Comparison of ENCODE assay signal across 7 mouse cellular contexts in the genomic region with DNA sequence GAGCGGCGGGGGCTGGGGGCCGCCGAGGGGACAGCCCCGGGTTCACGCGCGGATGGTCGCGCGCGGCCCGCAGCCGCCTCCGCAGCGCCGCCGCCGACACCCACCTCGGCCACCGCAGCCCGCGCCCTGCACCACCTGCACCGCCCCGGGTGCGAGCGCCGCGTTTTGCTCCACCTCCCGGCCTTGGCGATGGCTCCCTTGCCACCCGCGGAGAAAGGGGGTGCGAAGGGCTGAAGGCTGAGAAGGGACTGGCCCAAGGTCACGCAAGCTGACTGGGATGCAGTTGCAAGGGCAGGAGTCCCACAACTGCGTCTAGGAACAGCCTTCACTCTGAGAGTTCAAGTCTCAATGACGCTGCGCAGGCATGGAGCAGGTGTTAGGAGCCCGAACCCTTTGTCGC. TPM values are rescaled to one million over a fixed set of nuclear protein-coding genes. Genes with fewer than 3 reads are reported as not detected.
DNase-seq lines count a peak whose midpoint lies in the region; ATAC-seq and TF ChIP-seq lines count a peak whose summit lies in the region.

No protein-coding gene starts in this region.

- ATAC-seq in lung, postnatal 0 days: peak; percentile 18
- ATAC-seq in forebrain, postnatal 0 days: peak; percentile 59
- ATAC-seq in limb, embryonic 15.5 days (ENCODE audit: insufficient number of reproducible peaks, low FRiP score, low TSS enrichment, low read depth): 0 out of 2 replicates have a peak, but pooled peaks have one; percentile 36

- H3K4me1 ChIP-seq in lung, postnatal 0 days (ENCODE audit: insufficient read depth, low read depth, low read length): peaks cover 15% of the 10 kb centered on the region
- peaks cover 6% of the 10 kb centered on the region; the same call in 1 of the 2 replicates for H3K4me1 ChIP-seq in forebrain, postnatal 0 days (ENCODE audit: insufficient read depth)
- peaks cover 41% of the 10 kb centered on the region for H3K4me1 ChIP-seq in limb, embryonic 15.5 days
- H3K4me1 ChIP-seq in olfactory bulb, adult 2 months (ENCODE audit: control insufficient read depth, insufficient read depth, low read length): peaks cover 15% of the 10 kb centered on the region

- peak overlapping the region; percentile 77 for H3K27ac ChIP-seq in lung, postnatal 0 days (ENCODE audit: low read length)
- 0 out of 2 replicates have a peak overlapping the region, but pooled peaks have one; percentile 29 for H3K27ac ChIP-seq in forebrain, postnatal 0 days (ENCODE audit: low read depth, low read length)
- H3K27ac ChIP-seq in limb, embryonic 15.5 days: peak overlapping the region; percentile 89
- no peak overlapping the region for H3K27ac ChIP-seq in olfactory bulb, adult 2 months (ENCODE audit: insufficient read depth, low read depth, low read length)

- H3K4me2 ChIP-seq in lung, postnatal 0 days (replicated peaks; ENCODE audit: low read depth, low read length): peak overlapping the region; percentile 99
- peak overlapping the region; percentile 94 for H3K4me2 ChIP-seq in forebrain, postnatal 0 days (ENCODE audit: low read depth)
- H3K4me2 ChIP-seq in limb, embryonic 15.5 days: peak overlapping the region; percentile 91

- peak overlapping the region; percentile 60 for H3K4me3 ChIP-seq in lung, postnatal 0 days (ENCODE audit: low read depth, low read length)
- H3K4me3 ChIP-seq in forebrain, postnatal 0 days (ENCODE audit: low read depth, low read length): peak overlapping the region; percentile 52
- H3K4me3 ChIP-seq in limb, embryonic 15.5 days: peak overlapping the region; percentile 59
- peak overlapping the region; percentile 55 for H3K4me3 ChIP-seq in olfactory bulb, adult 2 months (ENCODE audit: insufficient read depth, low read depth, low read length)

- peak; percentile 10 for DNase-seq in lung, postnatal 0 days (ENCODE audit: low spot score)
- no peak for DNase-seq in lung, postnatal 14 days
- DNase-seq in brain, adult 2 months (ENCODE audit: low read depth, low spot score): peak; percentile 19
- DNase-seq in forebrain, postnatal 0 days: peak; percentile 32
- DNase-seq in left cerebral cortex, adult 9 months (ENCODE audit: low spot score in 2 of 2): no peak

- no peaks in the 10 kb centered on the region for H3K9me3 ChIP-seq in lung, postnatal 0 days (ENCODE audit: low read length)
- H3K9me3 ChIP-seq in forebrain, postnatal 0 days (ENCODE audit: low read length): no peaks in the 10 kb centered on the region
- H3K9me3 ChIP-seq in limb, embryonic 15.5 days: no peaks in the 10 kb centered on the region

- 0 out of 2 replicates have a peak, but pooled peaks have one; percentile 11 for TF ChIP-seq CTCF in lung, postnatal 0 days (IDR thresholded peaks at IDR 0.05)
- TF ChIP-seq CTCF in forebrain, postnatal 0 days (IDR thresholded peaks at IDR 0.05; ENCODE audit: low read depth): no peak
- no peak for TF ChIP-seq CTCF in olfactory bulb, adult 2 months (IDR thresholded peaks at IDR 0.05; ENCODE audit: insufficient read depth, low read depth, low read length)

- no peak for TF ChIP-seq EP300 in lung, postnatal 0 days (IDR thresholded peaks at IDR 0.05)

- H3K27me3 ChIP-seq in lung, postnatal 0 days (replicated peaks; ENCODE audit: insufficient read depth, low read length): no peaks in the 10 kb centered on the region
- H3K27me3 ChIP-seq in forebrain, postnatal 0 days (ENCODE audit: insufficient read depth, low read length): no peaks in the 10 kb centered on the region
- no peaks in the 10 kb centered on the region for H3K27me3 ChIP-seq in limb, embryonic 15.5 days

- 4% methylated on average over 39 of the region's 40 CpGs for WGBS in lung, postnatal 0 days
- WGBS in forebrain, postnatal 0 days: 3% methylated on average over 24 of the region's 40 CpGs
- 3% methylated on average over 28 of the region's 40 CpGs for WGBS in limb, embryonic 15.5 days
- 3% methylated on average over 40 of the region's 40 CpGs for WGBS in olfactory bulb, adult 2 months

- no peak for TF ChIP-seq POLR2A in olfactory bulb, adult 2 months (IDR thresholded peaks at IDR 0.05; ENCODE audit: insufficient read depth, low read depth, low read length)

- H3K36me3 ChIP-seq in lung, postnatal 0 days (ENCODE audit: insufficient read depth, low read length): no peaks in the 10 kb centered on the region
- H3K36me3 ChIP-seq in forebrain, postnatal 0 days (ENCODE audit: insufficient read depth): peaks cover 12% of the 10 kb centered on the region
- H3K36me3 ChIP-seq in limb, embryonic 15.5 days: peaks cover 17% of the 10 kb centered on the region

- H3K9ac ChIP-seq in lung, postnatal 0 days (replicated peaks; ENCODE audit: low read depth): peak overlapping the region; percentile 34
- H3K9ac ChIP-seq in forebrain, postnatal 0 days: peak overlapping the region; percentile 67
- H3K9ac ChIP-seq in limb, embryonic 15.5 days: peak overlapping the region; percentile 50

RNA-seq across cellular contexts. Expression of a gene that starts 30.9 kb away (rescaled TPM):
- polyA plus RNA-seq in lung, postnatal 0 days (2015; fragmentation: Nextera tagmentation; extraction: Ambion mirVana): 3.7 and 4.5 TPM in 2 replicates
- total RNA-seq in forebrain, postnatal 0 days (2014; rRNA removed): 7.8 and 7.9 TPM in 2 replicates
- 1.5 and 1.9 TPM in 2 replicates for polyA plus RNA-seq in forebrain, postnatal 0 days (2015; fragmentation: Nextera tagmentation; extraction: Ambion mirVana)
- 10.0 and 10.2 TPM in 2 replicates for polyA plus RNA-seq in limb, embryonic 15.5 days (2015; fragmentation: Nextera tagmentation; extraction: Ambion mirVana)
- polyA plus RNA-seq in olfactory bulb, adult 2 months (2012; ENCODE audit: insufficient read depth, insufficient read length, low replicate concordance, missing spikeins): not detected in 2 replicates

Comparison
In these comparisons a context has a peak if more than half of its experiments do, and no peak if none do; other contexts are left out.
1. DNase-seq: peak in lung, postnatal 0 days (single experiment), brain, adult 2 months (single experiment) and forebrain, postnatal 0 days (single experiment); none in lung, postnatal 14 days (single experiment) and left cerebral cortex, adult 9 months (0 of 2).
2. Peak in every context shown above with its lines, with median percentiles within 50 percentile points of each other: ATAC-seq, H3K4me2 ChIP-seq, H3K4me3 ChIP-seq and H3K9ac ChIP-seq.